Mouse (Mus musculus): ENCODE results near the gene Naxd.
"Not testable (repeated sequence)": the region's sequence is repeated elsewhere in the genome, so short reads cannot be mapped to it uniquely, and the experiment has no call there.

The Naxd gene

DNA sequence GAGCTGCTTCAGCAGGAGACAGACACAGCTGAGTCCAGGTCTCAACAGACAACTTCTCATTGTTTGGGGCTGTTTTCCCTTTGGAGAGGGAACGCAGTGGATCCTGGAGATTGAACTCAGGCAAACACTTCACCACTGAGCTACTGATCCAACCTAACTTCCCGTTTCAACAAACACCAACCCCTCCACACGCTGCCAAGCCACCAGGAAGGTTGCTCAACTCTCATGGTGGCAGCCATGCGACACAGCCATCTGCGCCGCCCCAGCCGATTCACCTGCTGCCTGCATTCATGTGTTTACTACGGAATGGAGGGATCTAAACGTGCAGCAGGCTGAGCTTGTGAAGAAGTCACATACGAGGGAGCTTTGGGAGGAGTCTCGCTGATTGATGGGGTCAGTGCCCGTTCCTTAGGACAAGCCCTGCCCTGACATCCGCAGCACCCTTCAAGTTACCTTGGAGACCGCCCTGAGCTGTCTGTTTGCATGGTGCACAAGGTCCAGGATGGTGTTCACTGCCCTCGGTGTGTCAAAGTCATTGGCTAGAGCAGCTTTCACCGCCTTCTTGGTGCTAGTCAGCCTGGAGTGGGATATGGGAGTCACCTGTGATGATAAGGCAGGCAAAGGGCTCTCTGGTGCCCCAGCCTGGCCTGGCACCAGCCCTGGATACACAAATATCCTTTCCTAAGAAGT is 20.2 kb downstream of the Naxd start:
- DNase-seq: no peak

DNA sequence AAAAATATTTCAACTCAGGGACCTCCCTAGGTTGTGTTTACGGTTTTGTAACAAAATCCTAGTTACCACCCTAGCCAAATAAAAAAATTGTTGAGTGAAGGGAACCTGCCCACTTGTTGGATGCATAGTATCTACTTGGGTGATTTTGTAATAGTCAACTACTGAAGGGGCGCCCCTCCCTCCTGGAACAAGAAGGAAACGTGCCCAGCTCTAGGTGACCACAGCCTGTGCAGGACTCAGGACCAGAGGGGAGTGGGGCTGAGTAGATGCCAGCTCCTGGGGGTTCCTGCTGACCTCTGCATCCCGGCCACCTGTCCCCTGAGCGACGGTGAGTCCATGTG is 20.7 kb downstream of the Naxd start:
- DNase-seq: no peak

- DNase-seq: no peak
These were observed 21.4 kb downstream of the Naxd start for GRCm38 (mm10) chr8:11518676-11519075.

GRCm38 (mm10) chr8:11523331-11523730 is 26.0 kb downstream of the Naxd start:
- DNase-seq: peak; percentile 43 to 48

DNA sequence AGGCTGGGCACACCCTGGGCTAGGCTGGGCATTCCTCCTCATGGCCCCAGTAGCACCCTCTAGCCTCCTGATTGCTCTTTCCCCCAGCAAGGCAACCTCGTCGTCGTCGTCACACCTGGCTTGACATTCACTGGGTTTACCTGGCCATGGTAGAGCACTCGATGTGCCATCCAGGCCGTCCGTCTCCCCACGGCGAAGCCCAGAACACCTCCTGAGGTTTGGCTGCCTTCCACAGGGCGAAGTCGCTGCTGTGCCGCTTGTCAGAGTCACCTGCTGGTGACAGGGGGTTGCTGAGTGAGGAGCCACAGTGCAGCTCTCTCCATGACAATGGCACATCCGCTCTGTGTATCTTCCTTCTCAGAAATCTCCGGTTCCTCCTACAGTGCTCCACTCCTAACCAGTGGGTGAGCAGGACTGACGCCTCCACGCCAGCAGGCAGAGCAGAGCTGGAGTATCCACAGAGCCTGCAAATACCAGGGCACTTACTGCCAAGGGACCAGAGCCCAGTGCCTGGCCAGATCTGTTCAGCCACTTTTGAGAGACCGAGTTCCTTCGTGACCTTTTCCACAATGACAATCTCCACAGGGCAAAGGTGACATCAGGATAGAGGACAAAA is 33.0 kb downstream of the Naxd start:
- no peak for DNase-seq

- DNase-seq: no peak
These were observed 33.5 kb downstream of the Naxd start for GRCm38 (mm10) chr8:11530849-11531248.

- DNase-seq: no peak
These were observed 37.2 kb downstream of the Naxd start for GRCm38 (mm10) chr8:11534494-11534893.

DNA sequence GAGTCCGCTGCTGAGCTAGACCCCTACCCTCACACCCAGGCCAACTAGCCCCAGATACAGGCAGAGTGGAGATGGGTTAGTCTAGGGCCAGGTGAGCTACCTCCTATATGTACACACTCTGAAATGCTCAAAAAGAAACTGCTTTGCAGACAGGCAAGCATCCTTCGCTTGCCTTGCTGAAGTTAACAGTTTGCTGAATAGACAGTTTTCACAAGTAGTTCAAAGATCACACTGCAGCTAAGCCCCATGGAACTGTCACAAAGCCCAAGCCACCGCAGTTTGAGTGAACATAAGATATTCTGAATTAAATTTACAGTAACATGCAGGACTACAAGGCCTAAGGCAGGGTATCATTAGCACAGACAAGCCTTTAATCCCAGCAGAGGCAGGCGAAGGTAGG is 41.7 kb downstream of the Naxd start:
- no peak for DNase-seq

DNA sequence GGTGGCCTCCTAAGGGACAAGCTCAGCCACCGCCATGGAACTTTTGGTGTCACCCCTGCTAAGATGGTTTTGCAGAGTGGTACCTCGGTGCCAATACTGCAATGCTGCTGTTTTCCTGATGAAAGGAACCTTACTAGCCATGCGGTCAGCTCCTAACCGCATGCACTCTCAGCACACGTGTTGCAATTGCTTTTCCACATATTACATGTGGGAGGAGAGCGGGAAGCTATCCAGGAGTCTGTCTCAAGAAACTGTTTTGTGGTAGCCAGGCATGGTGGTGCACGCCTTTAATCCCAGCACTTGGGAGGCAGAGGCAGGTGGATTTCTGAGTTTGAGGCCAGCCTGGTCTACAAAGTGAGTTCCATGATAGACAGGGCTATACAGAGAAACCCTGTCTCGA is 42.9 kb downstream of the Naxd start:
- DNase-seq: no peak

DNA sequence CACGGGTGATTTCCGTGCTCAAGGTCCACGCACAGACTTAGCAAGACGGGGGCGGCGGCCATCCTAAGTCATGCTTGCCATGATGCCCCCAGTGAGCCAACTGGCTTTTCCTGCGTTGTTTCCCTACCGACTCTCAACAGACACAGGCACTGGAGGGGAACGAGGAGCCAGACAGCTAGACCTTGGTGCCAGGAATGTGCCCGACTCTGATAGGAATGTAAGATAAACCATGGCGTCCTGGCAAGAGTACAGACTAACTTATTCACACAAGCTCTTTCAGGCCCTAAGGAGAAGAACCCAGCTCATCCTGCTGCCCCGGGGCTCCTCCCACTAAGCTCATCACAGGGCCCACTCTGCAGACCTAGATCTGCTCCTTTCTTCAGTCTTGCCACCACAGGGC is 44.7 kb downstream of the Naxd start:
- no peak for DNase-seq

DNA sequence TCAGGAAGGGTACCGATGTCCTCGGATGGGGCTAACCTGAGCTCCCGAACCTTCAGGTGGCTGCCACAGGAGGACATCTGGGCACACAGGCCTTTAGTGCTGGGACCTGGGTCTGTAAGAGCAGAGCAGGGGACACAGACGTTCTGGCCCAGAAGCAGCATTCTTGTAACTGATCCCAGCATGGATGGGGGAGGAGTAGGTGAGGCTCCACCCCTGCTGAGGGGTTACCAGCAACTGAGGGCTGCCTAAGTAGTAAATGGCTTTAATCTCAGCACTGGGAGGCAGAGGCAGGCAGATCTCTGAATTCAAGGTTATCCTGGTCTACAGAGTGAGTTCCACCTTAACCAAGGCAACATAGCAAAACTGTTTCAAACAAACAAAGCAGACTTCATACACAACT is 45.6 kb downstream of the Naxd start:
- no peak for DNase-seq

DNA sequence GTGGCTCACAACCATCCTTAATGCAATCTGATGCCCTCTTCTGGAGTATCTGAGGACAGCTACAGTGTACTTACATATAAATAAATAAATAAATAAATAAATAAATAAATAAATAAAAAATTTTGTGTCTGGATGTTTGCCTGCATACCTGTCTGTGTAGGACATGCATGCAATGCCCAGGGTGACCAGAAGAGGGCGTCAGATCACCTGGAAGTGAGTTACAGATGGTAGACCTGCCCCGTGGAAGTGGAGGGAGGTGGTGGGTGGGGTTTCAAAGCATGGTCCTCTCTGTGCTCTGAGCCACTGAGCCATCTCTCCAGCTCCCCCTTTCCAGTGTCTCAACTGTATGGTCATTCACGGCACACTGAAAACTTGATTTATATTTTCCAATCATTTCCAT is 47.1 kb downstream of the Naxd start:
- peak; percentile 39 to 80 for DNase-seq

- DNase-seq: no peak
These were observed 49.8 kb downstream of the Naxd start for GRCm38 (mm10) chr8:11547063-11547462.

DNA sequence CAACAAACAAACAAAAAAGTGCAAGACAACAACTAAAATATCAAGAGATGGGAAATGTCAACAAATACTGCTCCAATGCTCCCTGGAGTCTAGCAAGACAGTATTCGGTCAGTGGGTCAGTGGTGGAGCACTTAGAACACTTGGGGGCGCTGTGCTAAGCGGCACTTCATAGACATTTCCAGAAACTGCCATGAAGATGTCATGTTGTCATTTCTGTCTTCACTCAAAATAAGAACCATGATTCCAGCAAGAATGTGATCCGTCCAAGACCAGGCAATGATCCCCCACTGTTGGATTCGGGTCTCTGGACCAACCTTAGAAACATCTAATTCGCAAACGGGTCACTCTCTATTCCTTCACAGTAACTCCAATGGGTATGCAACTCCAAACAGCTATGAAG is 52.4 kb downstream of the Naxd start:
- DNase-seq: peak in 1 of 2 experiments; percentile 37

DNA sequence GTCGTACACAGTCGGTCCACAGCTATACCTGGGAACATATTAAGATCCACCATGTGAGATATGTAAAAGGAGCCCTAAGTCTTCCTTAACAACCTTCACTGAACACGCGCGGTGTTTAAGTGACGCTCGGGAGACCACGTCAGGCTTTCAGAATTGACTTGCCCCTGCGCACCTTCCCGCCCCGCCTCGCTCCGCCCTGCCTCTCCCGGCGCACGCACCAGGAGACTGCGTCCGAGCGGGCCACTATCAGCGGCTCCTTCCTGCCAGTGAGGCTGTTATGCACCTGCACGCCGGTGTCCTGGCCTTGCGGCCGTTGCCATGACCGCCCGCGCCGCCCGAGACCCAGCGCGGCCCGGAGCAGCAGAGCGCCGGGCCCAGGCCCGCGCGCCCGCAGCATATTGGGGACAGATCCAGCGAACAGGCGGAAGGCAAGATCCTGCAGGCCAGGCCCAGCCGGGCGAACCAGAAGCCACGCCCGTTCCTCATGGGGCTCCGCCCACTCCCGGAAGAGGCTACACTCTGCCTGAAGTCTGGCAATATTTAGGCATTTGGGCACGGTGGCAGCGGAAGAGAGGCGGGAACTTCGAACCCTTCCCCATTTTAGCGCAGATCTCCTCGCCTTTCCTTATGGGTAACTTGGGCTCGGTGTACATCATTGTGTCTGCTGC is 53.1 kb downstream of the Naxd start, which contains the start of gene Cars2:
Gene Cars2 (minus strand): TSS at position 503 of the 668 bp plus-strand sequence.
- DNase-seq: peak; percentile 95 to 96

- DNase-seq: not testable (repeated sequence)
These were observed 54.2 kb downstream of the Naxd start for GRCm38 (mm10) chr8:11551497-11551896.

- DNase-seq: no peak
These were observed 55.1 kb downstream of the Naxd start for GRCm38 (mm10) chr8:11552390-11552789.

GRCm38 (mm10) chr8:11554799-11555719 is 57.8 kb downstream of the Naxd start, which contains the start of gene Ing1:
Gene Ing1, plus strand, starts transcription at chr8:11555571.
- peak; percentile 95 to 96 for DNase-seq

GRCm38 (mm10) chr8:11555720-11556591 is 58.6 kb downstream of the Naxd start:
- peak; percentile 99 to 100 for DNase-seq

DNA sequence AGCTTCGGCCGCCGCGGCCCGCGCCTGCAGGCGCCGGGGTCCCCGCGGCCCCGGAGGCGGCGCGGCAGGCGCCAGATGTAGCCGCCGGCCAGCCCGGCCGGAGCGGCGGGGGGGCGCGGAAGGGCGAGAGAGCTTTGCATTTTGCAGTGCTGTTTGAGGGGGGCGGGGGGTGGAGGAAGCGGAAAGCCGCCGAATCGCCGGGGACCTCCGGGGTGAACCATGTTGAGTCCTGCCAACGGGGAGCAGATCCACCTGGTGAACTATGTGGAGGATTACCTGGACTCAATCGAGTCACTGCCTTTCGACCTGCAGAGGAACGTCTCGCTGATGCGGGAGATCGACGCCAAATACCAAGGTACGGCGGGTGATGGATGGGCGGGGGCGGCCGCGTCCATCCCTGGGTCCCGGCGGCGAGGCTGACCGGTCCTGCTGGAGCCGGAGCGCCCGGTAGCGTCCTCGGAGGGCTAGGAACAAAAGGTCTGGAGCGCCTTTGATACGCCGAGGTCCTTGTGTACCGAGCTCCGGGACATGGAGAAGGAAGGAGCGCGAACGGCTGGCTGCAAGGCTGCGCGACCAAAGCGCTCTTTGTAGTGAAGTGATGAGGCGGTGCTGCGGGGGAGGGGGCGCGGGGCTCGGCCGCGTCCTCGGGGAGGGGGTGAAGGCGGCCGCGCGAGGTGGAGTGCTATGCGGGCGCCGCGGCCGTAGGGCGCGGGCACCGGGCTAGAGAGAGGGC is 59.6 kb downstream of the Naxd start:
- DNase-seq: peak in 1 of 2 experiments; percentile 35

DNA sequence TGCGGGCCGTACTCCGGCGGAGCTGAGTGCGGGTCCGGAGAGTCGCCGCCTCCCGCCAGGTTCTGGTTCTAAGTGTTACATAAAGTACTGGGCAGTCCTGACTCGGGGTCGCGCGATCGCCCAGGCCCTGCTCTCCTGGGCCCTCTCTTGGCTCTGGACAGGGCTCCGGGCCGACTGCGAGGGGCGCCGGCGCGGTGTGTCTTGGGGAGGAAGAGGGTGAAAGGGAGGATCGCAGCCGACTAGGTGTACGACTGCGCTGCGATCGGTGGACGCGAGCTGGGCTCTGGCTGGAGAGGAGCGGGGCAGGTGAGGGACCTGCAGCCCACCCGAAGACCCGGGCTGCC is 60.1 kb downstream of the Naxd start:
- peak in 1 of 2 experiments; percentile 54 for DNase-seq
